Mouse (Mus musculus): ENCODE measurements around the gene Kcnq1. TPM values are rescaled to one million over a fixed set of nuclear protein-coding genes. Genes with fewer than 3 reads are reported as not detected.

The Kcnq1 gene
- polyA plus RNA-seq (2015; fragmentation: Nextera tagmentation; extraction: Ambion mirVana): 0.61 and 0.87 TPM in 2 replicates

- Histone ChIP-seq H3K9ac (peak within 1 kb of the TSS; percentile 43; the same call in 1 of the 2 replicates), H3K4me3 (peak within 1 kb of the TSS; percentile 45), H3K9me3 (no peaks in the 10 kb centered on the region), H3K27me3 (peaks cover 78% of the 10 kb centered on the region), H3K4me1 (peaks cover 10% of the 10 kb centered on the region), H3K4me2 (replicated peaks) (peak within 1 kb of the TSS; percentile 75), H3K36me3 (no peaks in the 10 kb centered on the region), H3K27ac (no peak within 1 kb of the TSS)
- 60% methylated on average over 4 of the region's 4 CpGs for WGBS
- ATAC-seq (ENCODE audit: low FRiP score, low read depth): no peak
These were observed at the start of gene Kcnq1 for GRCm38 (mm10) chr7:143106062-143106461. Gene Kcnq1 (plus strand): TSS chr7:143106362.

- Histone ChIP-seq H3K4me1 (peaks cover 62% of the 10 kb centered on the region), H3K4me3 (no peak overlapping the region), H3K9ac (0 out of 2 replicates have a peak overlapping the region, but pooled peaks have one; percentile 19), H3K27ac (no peak overlapping the region), H3K9me3 (no peaks in the 10 kb centered on the region), H3K27me3 (no peaks in the 10 kb centered on the region), H3K36me3 (peaks cover 64% of the 10 kb centered on the region), H3K4me2 (replicated peaks) (0 out of 2 replicates have a peak overlapping the region, but pooled peaks have one; percentile 3)
- ATAC-seq (ENCODE audit: low FRiP score, low read depth): no peak
- 86% methylated on average over 5 of the region's 5 CpGs for WGBS
These were observed 49.1 kb upstream of the Kcnq1 start for GRCm38 (mm10) chr7:143057023-143057422.

GRCm38 (mm10) chr7:143057667-143058220 lies 48.4 kb upstream of the Kcnq1 start:
- Histone ChIP-seq H3K4me2 (replicated peaks) (peak overlapping the region; percentile 23; the same call in 1 of the 2 replicates), H3K27me3 (no peaks in the 10 kb centered on the region), H3K4me1 (peaks cover 59% of the 10 kb centered on the region), H3K4me3 (no peak overlapping the region), H3K36me3 (peaks cover 71% of the 10 kb centered on the region), H3K9ac (peak overlapping the region; percentile 35; the same call in 1 of the 2 replicates), H3K9me3 (no peaks in the 10 kb centered on the region), H3K27ac (peak overlapping the region; percentile 45; the same call in 1 of the 2 replicates)
- no peak for ATAC-seq (ENCODE audit: low FRiP score, low read depth)
- 84% methylated on average over 9 of the region's 9 CpGs for WGBS

DNA sequence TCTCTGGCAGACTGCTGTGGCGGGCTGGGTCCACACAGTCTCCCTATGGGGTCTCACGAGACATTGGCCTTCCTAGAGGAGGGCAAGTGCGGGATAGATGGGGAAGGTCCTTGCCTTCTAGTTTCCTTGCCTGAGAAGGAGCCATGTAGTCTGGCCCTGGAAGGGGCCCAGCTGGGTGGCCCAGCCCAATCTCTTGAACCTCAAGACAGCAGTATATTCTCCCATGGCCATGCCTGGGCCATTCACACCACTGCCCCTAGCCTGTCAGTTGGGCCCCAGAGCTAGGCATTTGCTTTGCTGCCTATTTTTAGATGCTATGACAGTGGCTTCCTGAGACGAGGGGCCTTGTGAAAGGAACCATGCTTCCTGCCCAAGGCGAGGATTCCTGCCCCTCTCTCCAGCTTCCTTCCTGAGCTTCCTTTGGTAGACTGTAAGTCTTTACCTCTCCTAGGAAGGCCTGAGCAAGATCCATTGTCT lies 47.9 kb upstream of the Kcnq1 start:
- H3K9ac ChIP-seq: peak overlapping the region; percentile 35; the same call in 1 of the 2 replicates
- peak overlapping the region; percentile 23; the same call in 1 of the 2 replicates for H3K4me2 ChIP-seq (replicated peaks)
- peaks cover 76% of the 10 kb centered on the region for H3K36me3 ChIP-seq
- no peaks in the 10 kb centered on the region for H3K9me3 ChIP-seq
- no peak overlapping the region for H3K4me3 ChIP-seq
- ATAC-seq (ENCODE audit: low FRiP score, low read depth): no peak
- peak overlapping the region; percentile 45; the same call in 1 of the 2 replicates for H3K27ac ChIP-seq
- H3K4me1 ChIP-seq: peaks cover 59% of the 10 kb centered on the region
- 72% methylated on average over 5 of the region's 5 CpGs for WGBS
- H3K27me3 ChIP-seq: no peaks in the 10 kb centered on the region

DNA sequence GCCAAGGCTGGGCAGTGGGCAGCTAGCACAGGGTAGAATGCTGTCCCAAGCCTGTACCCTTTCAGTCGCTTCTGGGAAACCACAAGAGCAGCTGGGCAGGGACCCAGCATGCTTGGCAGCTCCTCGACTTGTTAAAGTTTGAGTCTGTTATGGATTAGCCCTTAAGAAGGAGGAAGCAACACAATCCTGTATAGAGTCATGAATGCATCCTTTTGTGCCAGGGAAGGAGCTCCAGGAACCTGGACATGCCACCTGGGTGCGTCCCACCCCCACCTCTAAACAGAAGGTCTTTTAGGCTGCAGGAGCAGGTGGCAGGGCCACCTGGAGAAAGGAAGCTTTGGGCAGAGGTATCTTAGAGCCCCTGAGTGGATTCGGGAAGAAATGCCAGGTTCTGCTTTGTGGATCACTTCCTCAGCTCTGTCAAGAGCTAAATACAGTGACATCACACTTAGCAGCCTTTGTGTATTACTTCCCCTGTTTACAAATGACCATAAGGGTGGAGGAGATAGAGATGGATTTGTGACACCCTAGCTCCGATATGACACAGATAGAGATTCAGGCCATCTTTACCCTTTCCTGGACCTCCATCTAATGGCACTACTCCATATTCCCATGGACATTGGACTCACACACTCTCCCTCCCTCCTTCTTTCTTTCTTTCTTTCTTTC lies 46.8 kb upstream of the Kcnq1 start:
- Histone ChIP-seq H3K36me3 (peaks cover 87% of the 10 kb centered on the region), H3K4me3 (no peak overlapping the region), H3K9me3 (no peaks in the 10 kb centered on the region), H3K27ac (no peak overlapping the region; the same call in 1 of the 2 replicates), H3K9ac (no peak overlapping the region), H3K4me1 (peaks cover 51% of the 10 kb centered on the region), H3K4me2 (replicated peaks) (no peak overlapping the region), H3K27me3 (no peaks in the 10 kb centered on the region)
- 69% methylated on average over 5 of the region's 5 CpGs for WGBS
- ATAC-seq (ENCODE audit: low FRiP score, low read depth): no peak

GRCm38 (mm10) chr7:143062704-143063103 lies 43.5 kb upstream of the Kcnq1 start:
- peaks cover 90% of the 10 kb centered on the region for H3K36me3 ChIP-seq
- H3K9ac ChIP-seq: no peak overlapping the region

DNA sequence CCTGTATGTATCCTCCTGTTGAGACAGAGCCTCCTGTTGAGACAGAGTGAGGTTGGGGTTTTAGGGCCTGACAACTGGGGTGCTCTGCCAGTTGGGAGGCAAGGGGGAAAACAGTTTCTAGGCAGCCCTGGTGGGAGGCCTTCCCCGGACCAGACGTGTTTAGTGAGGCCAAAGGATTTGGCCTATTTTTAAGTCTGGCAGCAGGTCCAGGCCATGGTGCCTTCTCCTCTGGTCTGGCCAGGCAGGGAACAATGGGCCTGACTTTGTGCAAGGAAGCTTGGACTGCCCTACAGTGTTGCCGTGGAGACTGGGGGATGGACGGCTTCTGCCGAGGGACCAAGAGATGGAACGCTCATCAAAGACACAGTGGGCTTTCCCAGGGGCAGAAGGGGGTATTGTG lies 41.9 kb upstream of the Kcnq1 start:
- Histone ChIP-seq H3K9ac (no peak overlapping the region), H3K4me1 (peaks cover 14% of the 10 kb centered on the region), H3K27me3 (no peaks in the 10 kb centered on the region), H3K4me3 (no peak overlapping the region), H3K4me2 (replicated peaks) (no peak overlapping the region), H3K9me3 (no peaks in the 10 kb centered on the region), H3K36me3 (peaks cover 83% of the 10 kb centered on the region), H3K27ac (no peak overlapping the region)
- 77% methylated on average over 6 of the region's 6 CpGs for WGBS
- no peak for ATAC-seq (ENCODE audit: low FRiP score, low read depth)

More at GRCm38 (mm10) chr7:143062704-143063103, 43.5 kb upstream of the Kcnq1 start:
- no peak overlapping the region for H3K4me2 ChIP-seq (replicated peaks)
- no peak overlapping the region for H3K4me3 ChIP-seq
- WGBS: 75% methylated on average over 2 of the region's 2 CpGs
- no peaks in the 10 kb centered on the region for H3K9me3 ChIP-seq
- H3K27me3 ChIP-seq: no peaks in the 10 kb centered on the region
- H3K4me1 ChIP-seq: peaks cover 19% of the 10 kb centered on the region
- H3K27ac ChIP-seq: no peak overlapping the region
- no peak for ATAC-seq (ENCODE audit: low FRiP score, low read depth)

DNA sequence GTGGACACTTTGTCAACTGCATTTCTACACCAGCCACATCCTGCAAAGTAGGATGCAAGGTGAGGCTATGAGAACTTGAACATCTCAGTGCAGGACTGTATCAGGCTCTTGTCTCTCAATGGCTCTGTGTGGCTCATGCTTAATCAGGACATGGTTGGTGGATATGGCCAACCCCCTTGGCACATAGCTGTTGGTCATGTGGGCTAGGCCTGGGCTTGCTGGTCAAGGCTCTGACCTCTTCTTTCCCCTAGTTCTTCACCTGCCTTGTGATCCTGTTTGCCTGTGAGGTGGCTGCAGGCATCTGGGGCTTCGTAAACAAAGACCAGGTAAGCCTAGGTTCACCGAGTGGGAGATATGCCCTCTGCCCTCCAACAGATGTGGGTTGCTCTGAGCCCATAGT lies 40.5 kb upstream of the Kcnq1 start:
- H3K36me3 ChIP-seq: peaks cover 77% of the 10 kb centered on the region
- WGBS: 96% methylated on average over 2 of the region's 2 CpGs
- H3K27me3 ChIP-seq: no peaks in the 10 kb centered on the region

GRCm38 (mm10) chr7:143067469-143067868 lies 38.7 kb upstream of the Kcnq1 start:
- Histone ChIP-seq H3K9me3 (no peaks in the 10 kb centered on the region), H3K4me1 (peaks cover 28% of the 10 kb centered on the region), H3K9ac (no peak overlapping the region), H3K4me3 (no peak overlapping the region), H3K27me3 (no peaks in the 10 kb centered on the region), H3K36me3 (peaks cover 74% of the 10 kb centered on the region), H3K27ac (no peak overlapping the region), H3K4me2 (replicated peaks) (no peak overlapping the region)
- no peak for ATAC-seq (ENCODE audit: low FRiP score, low read depth)
- WGBS: 64% methylated on average over 2 of the region's 2 CpGs

More for the DNA sequence above, 40.5 kb upstream of the Kcnq1 start:
- Histone ChIP-seq H3K9ac (no peak overlapping the region), H3K4me1 (peaks cover 18% of the 10 kb centered on the region), H3K9me3 (no peaks in the 10 kb centered on the region), H3K27ac (no peak overlapping the region), H3K4me3 (no peak overlapping the region), H3K4me2 (replicated peaks) (no peak overlapping the region)
- ATAC-seq (ENCODE audit: low FRiP score, low read depth): no peak

DNA sequence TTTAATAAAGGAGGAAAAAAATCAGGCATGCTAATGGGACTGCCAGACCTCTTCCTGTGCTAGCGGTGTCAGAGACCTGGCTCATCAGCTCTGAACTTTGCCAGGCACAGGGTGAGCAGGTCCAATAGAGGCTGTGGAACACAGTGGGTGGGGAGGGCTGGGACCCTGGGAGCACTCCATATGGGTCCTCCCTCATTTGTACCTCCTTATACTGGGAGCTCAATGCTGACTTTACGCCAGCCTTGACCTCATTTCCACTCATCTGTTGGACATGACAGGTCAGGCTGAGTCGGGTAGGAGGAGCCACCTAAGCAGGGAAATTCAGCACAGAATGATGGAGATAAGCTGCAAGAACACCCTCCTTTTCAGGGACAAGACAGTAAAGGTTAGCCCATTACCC lies 38.3 kb upstream of the Kcnq1 start:
- WGBS: 91% methylated on average over 3 of the region's 3 CpGs
- H3K27ac ChIP-seq: peak overlapping the region; percentile 97
- peaks cover 28% of the 10 kb centered on the region for H3K4me1 ChIP-seq
- no peak for ATAC-seq (ENCODE audit: low FRiP score, low read depth)
- H3K27me3 ChIP-seq: no peaks in the 10 kb centered on the region
- no peak overlapping the region for H3K4me3 ChIP-seq
- no peaks in the 10 kb centered on the region for H3K9me3 ChIP-seq
- peaks cover 74% of the 10 kb centered on the region for H3K36me3 ChIP-seq
- peak overlapping the region; percentile 63 for H3K9ac ChIP-seq
- H3K4me2 ChIP-seq (replicated peaks): peak overlapping the region; percentile 99

GRCm38 (mm10) chr7:143068316-143068881 lies 37.8 kb upstream of the Kcnq1 start:
- Histone ChIP-seq H3K4me1 (peaks cover 28% of the 10 kb centered on the region), H3K9me3 (no peaks in the 10 kb centered on the region), H3K27me3 (no peaks in the 10 kb centered on the region), H3K4me3 (peak overlapping the region; percentile 86), H3K4me2 (replicated peaks) (peak overlapping the region; percentile 99), H3K9ac (peak overlapping the region; percentile 63), H3K36me3 (peaks cover 70% of the 10 kb centered on the region), H3K27ac (peak overlapping the region; percentile 97)
- ATAC-seq (ENCODE audit: low FRiP score, low read depth): no peak; the same call in 1 of the 2 replicates
- 44% methylated on average over 13 of the region's 13 CpGs for WGBS

Measured in limb, embryonic 13.5 days (tissue).